Mouse (Mus musculus) thymus, adult 2 months (tissue): ENCODE data around the gene Dbn1.

Experiments
- CTCF ChIP-seq: fragments of 200-500 bp; IDR thresholded peaks from 2 replicates; pipeline ENCODE4 v1.5.1; 2012; ENCODE audit warnings: mild to moderate bottlenecking, control low read depth, low read length, moderate library complexity, borderline replicate concordance; ENCODE audit not compliant: control insufficient read depth, poor library complexity, insufficient read depth; ENCODE audit errors: extremely low read depth
- POLR2A ChIP-seq: fragments of 200-500 bp; IDR thresholded peaks from 2 replicates; pipeline ENCODE4 v1.6.1; 2012; ENCODE audit warnings: mild to moderate bottlenecking, low read length, control low read depth, moderate library complexity; ENCODE audit not compliant: control insufficient read depth, poor library complexity, insufficient read depth; ENCODE audit errors: extremely low read depth

DNA sequence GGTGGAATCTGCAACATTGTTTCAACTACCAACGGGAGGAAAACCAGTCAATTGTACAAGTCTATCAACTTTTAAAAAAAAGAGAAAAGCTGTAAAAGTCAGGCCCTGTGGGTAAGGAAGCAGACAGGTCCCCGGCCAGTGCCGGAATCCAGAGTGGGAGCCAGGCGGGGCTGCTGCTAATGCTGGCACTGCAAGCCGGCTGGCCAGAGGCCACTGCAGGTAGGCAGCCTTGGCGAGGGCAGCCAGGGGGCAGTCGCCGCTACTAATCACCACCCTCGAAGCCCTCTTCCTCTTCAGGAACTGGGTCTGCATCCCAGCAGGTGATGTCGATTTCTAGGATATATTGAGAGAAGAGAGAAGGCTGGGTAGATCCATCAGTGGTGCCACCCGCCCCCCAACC, 13.9 kb downstream of the Dbn1 start:
- TF ChIP-seq POLR2A, result no peak
- TF ChIP-seq CTCF, result no peak
